Mouse (Mus musculus) spleen, adult 12 weeks (tissue): ENCODE results near the gene Ifit2.
"Not testable (repeated sequence)": the region's sequence is repeated elsewhere in the genome, so short reads cannot be mapped to it uniquely, and the experiment has no call there.

Experiments
- DNase-seq: peaks from one replicate; pipeline ENCODE4 v3.0.0; 2022; ENCODE audit warnings: low spot score

The Ifit2 gene

DNA sequence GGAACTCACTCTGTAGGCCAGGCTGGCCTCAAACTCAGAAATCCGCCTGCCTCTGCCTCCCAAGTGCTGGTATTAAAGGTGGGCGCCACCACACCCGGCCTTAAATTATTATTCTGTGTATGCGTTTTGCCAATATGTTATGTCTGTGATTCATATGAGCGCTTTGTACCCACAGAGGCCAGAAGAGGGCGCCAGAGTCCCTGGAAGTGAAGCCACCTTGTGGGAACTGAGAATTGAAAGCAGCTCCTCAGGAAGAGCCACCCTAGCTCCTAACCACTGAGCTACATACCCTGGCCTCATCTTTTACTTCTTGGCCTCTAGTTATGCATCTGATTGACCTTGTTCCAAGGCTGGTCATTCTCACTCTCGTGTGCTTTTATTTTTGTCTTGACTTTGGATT, 2.5 kb upstream of the Ifit2 start:
- DNase-seq, result peak; percentile 76

DNA sequence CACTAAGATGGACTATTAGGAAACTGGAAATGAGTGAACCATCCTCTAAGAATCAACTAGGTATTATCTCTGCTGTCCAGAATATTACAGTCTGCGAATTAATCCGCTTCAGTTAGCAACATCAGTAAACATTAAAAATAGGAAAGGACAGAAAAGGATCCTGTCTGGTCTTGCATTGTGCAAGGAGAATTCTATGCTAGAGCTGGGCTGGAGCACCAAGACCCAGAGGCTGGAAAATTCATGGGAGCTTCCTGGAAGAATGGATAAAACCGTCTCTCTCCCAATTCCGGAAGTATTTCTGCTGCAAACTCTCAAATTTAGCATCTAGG, 325 bp upstream of the Ifit2 start:
- no peak for DNase-seq

DNA sequence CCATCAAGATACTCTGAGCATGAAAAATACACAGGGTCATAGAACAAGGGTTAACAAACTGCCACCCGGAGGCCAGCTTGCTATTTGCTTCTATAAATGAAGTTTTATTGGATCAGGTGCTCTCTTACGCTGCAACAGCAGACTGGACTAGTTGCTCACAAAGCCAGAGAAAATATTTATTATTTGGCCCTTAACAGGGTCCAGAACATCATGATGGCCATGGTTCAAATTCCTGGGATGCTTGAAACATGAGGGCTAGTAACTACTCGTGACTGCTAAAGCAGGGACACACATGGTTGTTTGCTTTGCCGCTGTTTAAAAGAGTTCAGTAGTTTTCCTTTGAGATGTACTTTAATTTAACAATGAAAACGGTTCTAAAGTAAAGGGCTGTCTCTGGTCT, 1.5 kb downstream of the Ifit2 start:
- DNase-seq, result no peak

DNA sequence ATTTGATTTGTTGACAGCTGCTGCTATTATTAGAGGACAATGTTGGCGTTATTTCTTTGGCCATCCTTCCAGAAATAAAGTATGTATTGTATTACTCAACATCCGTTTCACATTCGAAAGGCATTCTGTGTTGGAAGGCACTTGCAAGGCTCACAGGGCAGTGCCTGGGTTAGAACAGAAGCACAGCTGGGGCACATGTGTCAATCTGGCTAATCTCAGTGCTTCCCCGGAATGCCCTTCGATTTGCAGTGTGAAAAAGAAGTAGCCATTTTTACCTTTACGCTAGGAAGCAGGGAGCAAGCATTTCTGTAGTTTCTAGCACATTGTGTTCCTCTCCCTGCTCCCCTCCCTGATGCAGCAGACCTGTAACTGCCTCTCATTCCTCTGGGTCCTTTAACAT, 2.5 kb downstream of the Ifit2 start:
- DNase-seq, result no peak

- no peak for DNase-seq
Measured at GRCm38 (mm10) chr19:34553522-34553921, 3.0 kb downstream of the Ifit2 start.

DNA sequence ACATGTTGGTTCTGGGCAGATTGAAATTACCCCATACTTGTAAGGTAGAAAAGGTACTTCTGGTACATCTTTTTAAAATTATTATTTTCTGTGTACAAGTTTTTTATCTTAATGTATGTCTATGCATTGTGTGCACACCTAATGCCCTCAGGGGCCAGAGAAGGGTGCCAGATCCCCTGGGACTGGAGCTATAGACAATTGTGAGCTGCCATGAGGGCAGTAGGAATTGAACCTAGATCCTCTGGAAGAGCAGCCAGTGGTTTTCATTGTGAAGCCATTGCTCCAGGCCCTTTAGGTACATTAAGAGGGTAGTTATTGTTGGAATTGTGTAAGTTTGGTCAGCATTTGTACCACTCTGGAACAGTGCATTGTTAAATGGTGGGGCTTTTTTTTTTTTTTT, 3.6 kb downstream of the Ifit2 start:
- no peak for DNase-seq

GRCm38 (mm10) chr19:34556621-34557020, 6.1 kb downstream of the Ifit2 start:
- no peak for DNase-seq

GRCm38 (mm10) chr19:34562556-34562955, 12.1 kb downstream of the Ifit2 start:
- DNase-seq, result no peak

GRCm38 (mm10) chr19:34566178-34566784, 15.8 kb downstream of the Ifit2 start:
- DNase-seq, result no peak

DNA sequence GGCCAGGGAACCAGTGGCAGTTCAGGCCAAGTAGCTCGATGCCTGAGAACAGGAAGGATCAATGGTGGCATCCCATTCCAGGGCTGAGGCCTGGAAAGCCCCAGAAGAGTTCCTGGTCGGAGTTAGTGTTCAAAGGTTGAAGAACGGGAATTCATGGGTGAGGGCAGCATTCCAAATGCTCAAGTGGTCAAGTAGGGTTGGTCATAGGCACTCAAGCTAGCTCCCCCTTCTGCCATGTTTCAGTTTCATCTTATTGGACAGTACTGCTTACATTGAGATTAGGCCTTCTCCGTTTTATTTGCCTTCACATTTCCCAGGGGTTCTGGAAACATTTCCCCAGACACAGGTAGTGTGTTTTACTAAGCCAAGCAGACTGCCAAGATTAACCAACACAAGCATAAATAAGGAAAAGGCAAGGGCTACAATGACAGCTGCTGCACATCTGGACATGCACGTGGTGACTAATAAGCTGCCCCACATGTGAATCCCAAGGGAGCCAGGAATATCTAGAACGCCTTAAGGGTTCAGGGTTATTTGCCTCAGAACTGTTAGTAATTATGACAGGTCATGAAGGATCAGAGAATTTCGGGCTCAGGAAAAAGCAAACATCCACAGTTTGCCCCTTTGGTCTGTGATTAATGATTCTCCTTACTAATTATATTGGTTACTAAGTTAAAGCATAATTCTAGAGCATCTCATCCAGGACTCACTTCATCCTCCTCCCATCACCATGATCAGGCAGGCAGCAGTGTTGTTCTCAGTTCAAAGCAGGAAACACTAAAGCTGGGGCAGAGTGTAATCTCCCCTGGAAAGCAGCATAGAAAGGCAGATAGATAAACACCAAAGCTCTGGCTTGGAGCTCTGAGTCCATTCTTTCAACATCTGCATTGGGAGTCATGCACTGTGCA, 18.7 kb downstream of the Ifit2 start:
- no peak for DNase-seq

DNA sequence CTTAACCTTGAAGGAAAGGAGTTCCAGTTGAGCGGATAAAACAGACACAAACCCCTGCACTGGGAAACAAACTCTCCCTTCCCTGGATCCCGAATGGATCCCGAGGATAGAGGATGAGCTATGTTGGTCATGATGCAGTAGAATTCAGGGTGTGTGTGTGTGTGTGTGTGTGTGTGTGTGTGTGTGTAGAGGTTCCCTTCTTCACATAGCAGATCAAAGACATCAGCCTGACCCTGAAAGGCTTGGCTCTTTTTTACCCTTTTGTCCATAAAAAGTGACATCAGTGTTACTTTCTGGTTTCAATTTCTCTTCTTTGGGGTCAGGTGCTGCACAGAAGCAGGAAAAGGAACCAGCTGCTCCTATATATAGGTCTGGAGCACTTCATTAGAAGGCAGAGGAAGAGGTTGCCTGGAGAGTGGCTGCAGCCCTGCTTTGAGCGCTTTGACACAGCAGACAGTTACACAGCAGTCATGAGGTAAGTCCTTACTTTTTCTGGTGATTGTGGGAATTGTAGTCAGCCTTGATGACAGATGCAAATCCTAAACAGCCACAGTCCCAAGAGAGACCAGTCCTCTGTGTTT, 19.5 kb downstream of the Ifit2 start:
- DNase-seq, result no peak

DNA sequence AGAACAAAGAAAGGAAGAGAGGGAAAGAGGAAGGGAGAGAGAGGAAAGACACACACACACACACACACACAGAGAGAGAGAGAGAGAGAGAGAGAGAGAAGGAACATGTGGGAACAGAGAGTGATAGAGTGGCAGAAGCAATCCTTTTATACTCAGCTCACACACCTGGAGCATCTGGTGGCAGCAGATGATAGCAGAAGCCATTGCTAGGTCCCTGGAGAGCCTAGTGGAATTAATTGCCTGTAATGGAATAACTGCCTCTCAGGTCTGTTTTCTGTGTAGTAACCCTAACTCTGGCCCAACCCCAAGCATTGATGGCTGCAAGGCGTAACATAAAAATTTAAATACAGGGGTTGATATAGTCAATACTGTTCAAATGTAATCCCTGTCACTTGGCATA, 20.6 kb downstream of the Ifit2 start:
- no peak for DNase-seq

DNA sequence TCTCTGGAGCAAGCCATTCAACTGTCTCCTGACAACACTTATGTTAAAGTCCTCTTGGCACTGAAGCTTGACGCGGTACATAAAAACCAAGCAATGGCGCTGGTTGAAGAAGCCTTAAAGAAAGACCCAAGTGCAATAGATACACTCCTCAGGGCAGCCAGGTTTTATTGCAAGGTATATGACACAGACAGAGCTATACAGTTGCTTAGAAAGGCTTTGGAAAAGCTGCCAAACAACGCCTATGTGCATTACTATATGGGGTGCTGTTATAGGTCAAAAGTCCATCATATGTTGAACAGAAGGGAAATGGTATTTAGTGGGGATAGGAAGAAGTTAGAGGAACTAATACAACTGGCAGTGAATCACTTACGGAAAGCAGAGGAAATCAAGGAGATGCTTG, 23.2 kb downstream of the Ifit2 start:
- DNase-seq, result no peak

DNA sequence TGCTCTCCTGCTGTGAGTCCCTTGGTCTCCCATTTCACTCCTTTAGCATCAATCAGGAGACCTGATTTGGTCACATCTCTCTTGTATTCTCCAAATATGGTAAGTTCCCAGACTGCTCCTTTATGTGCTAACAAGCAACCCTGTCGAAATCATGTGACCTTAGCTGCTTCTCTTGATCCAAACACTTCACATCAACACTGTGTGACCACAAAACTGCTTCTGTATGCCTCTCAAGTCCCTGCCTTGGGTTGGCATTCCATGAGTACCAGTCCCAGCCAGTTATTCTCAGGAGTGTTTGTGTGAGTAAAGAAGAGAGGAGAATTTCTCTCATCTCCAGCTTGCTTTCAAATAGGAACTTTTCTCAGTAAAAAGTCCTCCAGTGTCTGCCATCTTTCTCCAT, 26.6 kb downstream of the Ifit2 start:
- no peak for DNase-seq

DNA sequence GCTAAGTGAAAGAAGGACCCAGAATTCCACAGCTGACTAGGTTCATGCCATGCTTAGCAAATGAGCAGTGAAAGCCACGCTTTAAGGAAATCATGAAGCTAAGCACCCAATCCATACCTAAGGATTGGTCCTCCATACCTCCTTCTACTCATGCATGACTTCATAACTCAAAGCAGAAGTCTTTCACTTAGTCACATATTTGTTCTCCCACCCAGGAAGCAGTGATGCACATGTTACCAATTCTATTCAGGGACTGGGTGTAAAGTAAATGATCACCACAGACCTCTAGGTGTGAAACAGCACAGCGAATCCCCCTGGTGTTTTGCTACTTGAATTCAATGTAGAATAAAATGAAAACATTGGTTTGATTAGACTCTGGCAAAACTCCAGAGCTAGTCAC, 32.2 kb downstream of the Ifit2 start:
- not testable (repeated sequence) for DNase-seq

DNA sequence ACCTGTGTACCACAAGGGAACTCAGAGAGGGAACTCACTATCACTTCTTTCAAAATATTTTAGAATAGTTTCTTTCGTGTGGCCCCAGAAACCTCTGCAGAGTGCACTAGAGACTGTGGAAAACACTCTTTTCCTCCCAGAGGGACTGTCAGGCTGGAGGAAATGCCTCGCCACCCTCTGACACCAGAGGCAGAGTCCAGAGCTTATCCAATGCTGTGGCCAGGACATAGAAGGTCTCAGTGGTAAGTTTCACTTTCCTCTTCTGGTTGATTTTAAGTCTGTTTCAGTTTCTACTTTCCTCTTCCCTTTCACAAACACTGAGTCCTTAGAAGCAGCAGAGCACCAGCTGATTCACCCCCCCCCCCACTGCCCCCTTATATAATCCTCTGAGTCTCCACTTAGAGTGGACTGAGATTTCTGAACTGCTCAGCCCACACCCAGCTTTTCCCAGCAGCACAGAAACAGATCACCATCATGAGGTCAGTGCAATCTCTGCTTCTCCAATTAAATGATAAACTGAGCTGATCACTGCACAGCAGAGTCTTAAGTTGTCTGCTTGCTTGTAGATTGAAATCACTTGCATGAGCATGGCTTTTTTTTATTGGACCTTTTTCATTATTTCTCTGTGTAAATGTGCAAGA, 32.8 kb downstream of the Ifit2 start, which contains the start of gene Ifit3:
TSS of gene Ifit3 (plus strand) at position 406 of the 641 bp plus-strand sequence.
- DNase-seq, result not testable (repeated sequence)

GRCm38 (mm10) chr19:34585740-34586458, 35.4 kb downstream of the Ifit2 start:
- not testable (repeated sequence) for DNase-seq

GRCm38 (mm10) chr19:34587898-34588692, 37.6 kb downstream of the Ifit2 start:
- not testable (repeated sequence) for DNase-seq

GRCm38 (mm10) chr19:34588959-34589358, 38.5 kb downstream of the Ifit2 start:
- no peak for DNase-seq

DNA sequence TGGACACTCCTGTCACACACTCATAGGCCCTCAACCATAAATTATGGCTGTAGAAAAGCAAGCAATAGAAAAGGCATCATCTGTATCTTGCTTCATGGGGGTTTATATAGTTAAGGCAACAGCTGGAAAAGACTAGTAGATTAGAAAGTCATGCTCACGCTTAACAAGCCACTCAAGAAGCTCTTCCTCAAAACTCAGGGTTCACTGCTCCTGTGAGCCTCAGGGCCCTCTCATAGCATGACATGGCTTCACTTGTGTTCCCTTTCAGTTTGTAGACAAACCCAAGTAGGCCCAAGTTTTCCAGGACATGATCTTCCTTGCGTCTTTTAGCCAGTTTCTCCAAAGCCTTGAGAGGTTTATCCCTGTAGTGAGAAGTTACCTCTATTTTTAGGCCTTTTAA, 43.0 kb downstream of the Ifit2 start:
- no peak for DNase-seq

DNA sequence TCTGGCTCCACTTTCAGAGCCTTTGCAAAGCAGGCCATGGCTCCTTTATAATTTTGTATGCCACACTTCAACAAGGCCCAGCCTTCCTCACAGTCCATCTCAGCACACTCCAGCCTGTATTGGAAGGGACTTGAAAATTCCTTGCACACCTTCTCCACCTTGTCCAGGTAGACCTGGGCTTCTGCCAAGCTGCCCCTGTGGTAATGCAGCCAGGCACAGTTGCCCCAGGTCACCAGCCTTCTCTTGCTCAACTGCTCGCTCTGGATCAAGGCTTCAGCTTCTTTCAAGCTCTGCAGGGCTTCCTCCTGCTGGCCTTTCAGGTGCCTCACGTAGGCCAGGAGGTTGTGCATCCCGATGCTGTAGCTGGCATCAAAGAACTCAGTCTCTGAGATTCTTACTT, 44.0 kb downstream of the Ifit2 start:
- not testable (repeated sequence) for DNase-seq
